Mouse (Mus musculus) liver, embryonic 14.5 days (tissue): ENCODE measurements around the gene Lmx1a. TPM values are rescaled to one million over a fixed set of nuclear protein-coding genes. Genes with fewer than 3 reads are reported as not detected.

Experiments
- ATAC-seq: fragments of 200-750 bp; cut with Nextera tagmentation; 2 replicates; pipeline ENCODE4 v1.8.0; 2017; ENCODE audit warnings: moderate number of reproducible peaks, mild to moderate bottlenecking, moderate library complexity; ENCODE audit not compliant: insufficient read depth
- DNase-seq, 3 experiments: peaks; one replicate each; pipeline ENCODE4 v3.0.0-alpha.2; 2012 to 2013; ENCODE audit warnings: low read depth in 3 of 3, low spot score in 3 of 3
- H3K27ac ChIP-seq: fragments of 300-500 bp; sonication (generic); 2 replicates; pipeline ENCODE4 v1.5.1; 2014; ENCODE audit warnings: moderate library complexity, mild to moderate bottlenecking, control low read depth, inconsistent platforms
- H3K27me3 ChIP-seq: fragments of 300-500 bp; sonication (generic); 2 replicates; pipeline ENCODE4 v1.6.1; 2014; ENCODE audit warnings: mild to moderate bottlenecking, low read length, moderate library complexity; ENCODE audit not compliant: control insufficient read depth, insufficient read depth
- H3K36me3 ChIP-seq: fragments of 300-500 bp; sonication (generic); replicated peaks from 2 replicates; pipeline ENCODE4 v1.6.1; 2014; ENCODE audit warnings: low read depth; ENCODE audit not compliant: control insufficient read depth, insufficient read depth
- H3K4me1 ChIP-seq, 2 experiments: fragments of 200-500 bp in 1 of 2; fragments of 300-500 bp in 1 of 2; sonication (generic) in 1 of 2; replicated peaks; 2 replicates each; pipeline ENCODE4 v1.6.1; 2012 to 2014; ENCODE audit warnings: antibody characterized with exemption in 1 of 2, inconsistent platforms in 1 of 2, low read length in 1 of 2; ENCODE audit not compliant: control insufficient read depth in 2 of 2, insufficient read depth in 2 of 2
- H3K4me2 ChIP-seq: fragments of 300-500 bp; sonication (generic); 2 replicates; pipeline ENCODE4 v1.6.1; 2014; ENCODE audit warnings: low read depth, mild to moderate bottlenecking, control low read depth, moderate library complexity
- H3K4me3 ChIP-seq, 2 experiments: fragments of 200-500 bp in 1 of 2; fragments of 300-500 bp in 1 of 2; sonication (generic) in 1 of 2; 2 replicates each; pipeline ENCODE4 v1.5.1; 2012 to 2014; ENCODE audit warnings: low read depth in 2 of 2, low read length in 2 of 2, mild to moderate bottlenecking in 2 of 2, control low read depth in 1 of 2, inconsistent platforms in 1 of 2, moderate library complexity in 1 of 2; ENCODE audit not compliant: insufficient read depth in 1 of 2
- H3K9ac ChIP-seq: fragments of 300-500 bp; sonication (generic); replicated peaks from 2 replicates; pipeline ENCODE4 v1.6.1; 2014; ENCODE audit warnings: mild to moderate bottlenecking, control low read depth, moderate library complexity
- H3K9me3 ChIP-seq: fragments of 300-500 bp; sonication (generic); 2 replicates; pipeline ENCODE4 v1.6.1; 2016; ENCODE audit warnings: low read length, mixed read lengths; ENCODE audit not compliant: control insufficient read depth
- CTCF ChIP-seq: IDR thresholded peaks from 2 replicates; pipeline ENCODE4 v1.5.1; 2016; ENCODE audit warnings: antibody characterized with exemption, low read depth, control low read depth
- EP300 ChIP-seq: IDR thresholded peaks from 2 replicates; pipeline ENCODE4 v1.6.1; 2016; ENCODE audit warnings: antibody characterized with exemption, low read depth
- WGBS: fragments of 180-500 bp; shearing (Covaris S2); extraction: QIAGEN DNeasy Blood & Tissue Kit; methylation state at CpG from one replicate; pipeline ENCODE4 v1.1.7; 2014; ENCODE audit not compliant: insufficient replicate concordance; 5-methylcytosine and 5-hydroxymethylcytosine counted together
- polyA plus RNA-seq, 2 experiments: library from polyadenylated mRNA; depleted of rRNA in 1 of 2; stranded (reverse) in 1 of 2; unstranded in 1 of 2; fragments of >200 nt; fragmentation: Nextera tagmentation in 1 of 2; extraction: Ambion mirVana in 1 of 2; gene quantifications; 2 replicates each; pipeline versions ENCODE4 v1.2.1 to v1.2.3; 2012 to 2014

Gene Lmx1a
- polyA plus RNA-seq, 2 experiments = 0.06 to 0.08 TPM

- Histone ChIP-seq H3K4me1 (no peaks in the 10 kb centered on the region), H3K4me2 (no peak overlapping the region), H3K27ac (no peak overlapping the region), H3K4me3 (no peak overlapping the region), H3K36me3 (no peaks in the 10 kb centered on the region), H3K27me3 (no peaks in the 10 kb centered on the region), H3K9me3 (no peaks in the 10 kb centered on the region), H3K9ac (no peak overlapping the region)
- 66% methylated on average over 8 of the region's 8 CpGs for WGBS
- no peak for TF ChIP-seq CTCF
- TF ChIP-seq EP300 = no peak
- ATAC-seq = no peak
- no peak for DNase-seq
Observed at GRCm38 (mm10) chr1:167758208-167758607, 69.2 kb downstream of the Lmx1a start.

- Histone ChIP-seq H3K4me2 (no peak overlapping the region), H3K27me3 (no peaks in the 10 kb centered on the region), H3K4me1 (no peaks in the 10 kb centered on the region), H3K27ac (no peak overlapping the region), H3K36me3 (no peaks in the 10 kb centered on the region), H3K9ac (no peak overlapping the region), H3K4me3 (no peak overlapping the region), H3K9me3 (no peaks in the 10 kb centered on the region)
- WGBS = 60% methylated on average over 10 of the region's 10 CpGs
- DNase-seq = no peak
- TF ChIP-seq EP300 (no peak), CTCF (no peak)
- ATAC-seq = no peak
Observed at GRCm38 (mm10) chr1:167760307-167760706, 71.3 kb downstream of the Lmx1a start.

GRCm38 (mm10) chr1:167761785-167762223, 72.8 kb downstream of the Lmx1a start:
- Histone ChIP-seq H3K4me1 (peaks cover 0 to 2% of the 10 kb centered on the region in 2 experiments; a peak in 2 of 4 replicates), H3K27ac (no peak overlapping the region), H3K4me3 (no peak overlapping the region), H3K36me3 (no peaks in the 10 kb centered on the region), H3K27me3 (no peaks in the 10 kb centered on the region), H3K9ac (no peak overlapping the region), H3K4me2 (no peak overlapping the region), H3K9me3 (no peaks in the 10 kb centered on the region)
- TF ChIP-seq EP300 (no peak), CTCF (no peak)
- DNase-seq (no peak), ATAC-seq (no peak)
- WGBS = 33% methylated on average over 13 of the region's 13 CpGs

GRCm38 (mm10) chr1:167766619-167767018, 77.6 kb downstream of the Lmx1a start:
- Histone ChIP-seq H3K9me3 (no peaks in the 10 kb centered on the region), H3K27ac (no peak overlapping the region), H3K4me3 (no peak overlapping the region), H3K4me1 (peaks cover 0 to 2% of the 10 kb centered on the region in 2 experiments; a peak in 2 of 4 replicates), H3K36me3 (no peaks in the 10 kb centered on the region), H3K4me2 (no peak overlapping the region), H3K9ac (no peak overlapping the region), H3K27me3 (no peaks in the 10 kb centered on the region)
- DNase-seq = no peak
- TF ChIP-seq EP300 (no peak), CTCF (no peak)
- WGBS = 57% methylated on average over 4 of the region's 4 CpGs
- ATAC-seq = no peak

- DNase-seq (no peak), ATAC-seq (no peak)
- Histone ChIP-seq H3K27ac (no peak overlapping the region), H3K27me3 (no peaks in the 10 kb centered on the region), H3K4me2 (no peak overlapping the region), H3K9me3 (no peaks in the 10 kb centered on the region), H3K9ac (no peak overlapping the region), H3K36me3 (no peaks in the 10 kb centered on the region), H3K4me1 (peaks cover 0 to 2% of the 10 kb centered on the region in 2 experiments; a peak in 2 of 4 replicates), H3K4me3 (no peak overlapping the region)
- TF ChIP-seq CTCF = no peak
- no peak for TF ChIP-seq EP300
- 58% methylated on average over 7 of the region's 7 CpGs for WGBS
Observed at GRCm38 (mm10) chr1:167770457-167770856, 81.4 kb downstream of the Lmx1a start.
